Mouse (Mus musculus) hindbrain, postnatal 0 days (tissue): ENCODE measurements at regions not wholly inside any gene's neighbourhood (a gene's known extent, or its start where the extent isn't known, plus 50 kb on each side); places are given as distances from the start of the nearest gene placed in this dataset.
A peak's percentile ranks its signal among the peaks of the same experiment; 100 is the strongest.

Source experiments
- ATAC-seq: fragments of 200-750 bp; cut with Nextera tagmentation; 2 replicates; pipeline ENCODE4 v1.8.0; 2017; ENCODE audit warnings: mild to moderate bottlenecking, moderate TSS enrichment, moderate library complexity
- DNase-seq: peaks from one replicate; pipeline ENCODE4 v3.0.0-alpha.2; 2015; ENCODE audit warnings: low spot score
- H3K27ac ChIP-seq: fragments of 300-500 bp; sonication (generic); 2 replicates; pipeline ENCODE4 v1.5.1; 2014; ENCODE audit warnings: mild to moderate bottlenecking
- H3K27me3 ChIP-seq: fragments of 300-500 bp; sonication (generic); 2 replicates; pipeline ENCODE4 v1.6.1; 2014; ENCODE audit warnings: low read length, mixed read lengths; ENCODE audit not compliant: insufficient read depth
- H3K36me3 ChIP-seq: fragments of 300-500 bp; sonication (generic); 2 replicates; pipeline ENCODE4 v1.6.1; 2014; ENCODE audit warnings: low read length, mixed read lengths; ENCODE audit not compliant: insufficient read depth
- H3K4me1 ChIP-seq: fragments of 300-500 bp; sonication (generic); 2 replicates; pipeline ENCODE4 v1.6.1; 2014; ENCODE audit warnings: antibody characterized with exemption, low read length, mixed read lengths; ENCODE audit not compliant: insufficient read depth
- H3K4me2 ChIP-seq: fragments of 300-500 bp; sonication (generic); 2 replicates; pipeline ENCODE4 v1.6.1; 2014; ENCODE audit warnings: low read depth, mild to moderate bottlenecking, low read length, moderate library complexity, mixed read lengths
- H3K4me3 ChIP-seq: fragments of 300-500 bp; sonication (generic); 2 replicates; pipeline ENCODE4 v1.5.1; 2014; ENCODE audit warnings: low read length
- H3K9ac ChIP-seq: fragments of 300-500 bp; sonication (generic); replicated peaks from 2 replicates; pipeline ENCODE4 v1.6.1; 2014; ENCODE audit warnings: mild to moderate bottlenecking, low read length, moderate library complexity, mixed read lengths
- H3K9me3 ChIP-seq: fragments of 300-500 bp; sonication (generic); 2 replicates; pipeline ENCODE4 v1.6.1; 2016; ENCODE audit warnings: low read length, mixed read lengths
- CTCF ChIP-seq: IDR thresholded peaks from 2 replicates; pipeline ENCODE4 v1.5.1; 2016; ENCODE audit warnings: antibody characterized with exemption, control low read depth, low read depth
- WGBS: fragments of 180-500 bp; shearing (Covaris S2); extraction: QIAGEN DNeasy Blood & Tissue Kit; methylation state at CpG from one replicate; pipeline ENCODE4 v1.1.7; 2014; 5-methylcytosine and 5-hydroxymethylcytosine counted together

DNA sequence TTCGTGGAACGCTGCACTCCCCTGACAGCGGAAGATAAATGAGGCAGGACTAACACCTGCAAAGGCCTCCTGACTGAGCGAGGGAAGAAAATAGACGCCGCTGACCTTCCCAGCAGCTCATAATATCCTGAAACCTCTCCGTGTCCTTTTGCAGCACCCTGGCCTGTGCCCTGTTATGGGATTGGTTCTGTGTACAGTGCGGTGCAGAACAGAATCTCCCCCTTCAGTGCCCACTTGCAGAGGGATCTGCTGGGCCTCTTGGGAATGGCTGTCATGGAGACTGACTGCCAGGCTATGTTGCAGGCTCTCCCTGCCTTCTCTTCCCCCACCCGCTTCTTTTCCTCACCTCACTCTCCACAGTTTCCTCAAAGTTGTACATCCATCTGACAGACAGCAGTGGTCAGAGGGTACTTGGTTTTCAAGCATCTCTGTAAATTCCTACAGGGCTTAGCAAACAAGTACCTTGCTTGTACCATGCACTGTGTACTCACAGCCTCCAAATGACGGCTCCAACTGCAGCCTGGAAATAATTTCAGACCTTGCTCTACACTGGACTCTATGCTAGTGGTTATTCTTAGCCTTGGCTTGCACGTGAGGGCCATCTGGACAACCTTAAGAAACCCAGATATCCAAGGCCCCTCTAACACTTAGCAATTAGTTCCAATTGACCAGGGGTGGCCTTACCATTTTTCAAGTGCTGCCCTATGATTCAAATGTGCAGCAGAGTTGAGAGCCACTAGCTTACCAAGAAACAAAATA, 382.7 kb downstream of the Gm45692 start:
- WGBS, result 59% methylated on average over 11 of the region's 11 CpGs
- ATAC-seq, result no peak

DNA sequence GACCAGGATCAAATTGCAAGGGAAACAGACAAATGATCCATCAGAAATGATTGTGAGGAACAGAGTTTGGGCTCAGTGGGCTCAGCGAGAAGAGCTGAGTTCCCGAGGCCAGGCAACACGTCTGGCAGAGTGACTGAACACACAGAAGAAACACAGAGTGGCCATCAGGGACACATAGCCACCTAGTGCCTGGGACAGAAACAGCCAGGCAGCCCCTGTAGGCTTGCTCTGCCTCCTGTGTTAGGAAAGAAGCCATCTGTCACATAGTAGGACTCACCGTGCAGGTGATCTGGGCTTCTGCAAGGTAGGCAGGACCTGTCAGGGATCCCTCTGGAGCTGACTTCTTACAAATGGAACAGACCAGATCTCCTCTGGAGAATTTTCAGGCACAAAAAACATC, 383.4 kb downstream of the Gm45692 start:
- Histone ChIP-seq H3K27ac (no peak overlapping the region), H3K4me1 (no peaks in the 10 kb centered on the region), H3K9me3 (no peaks in the 10 kb centered on the region), H3K36me3 (no peaks in the 10 kb centered on the region), H3K4me3 (no peak overlapping the region), H3K27me3 (no peaks in the 10 kb centered on the region), H3K4me2 (no peak overlapping the region), H3K9ac (no peak overlapping the region)
- DNase-seq (no peak), ATAC-seq (no peak)
- WGBS, result 43% methylated on average over 4 of the region's 4 CpGs
- peak; percentile 29 for TF ChIP-seq CTCF

More for the DNA sequence above, 382.7 kb downstream of the Gm45692 start:
- no peak for DNase-seq
- no peak overlapping the region for H3K4me2 ChIP-seq
- no peaks in the 10 kb centered on the region for H3K27me3 ChIP-seq
- no peaks in the 10 kb centered on the region for H3K36me3 ChIP-seq
- no peaks in the 10 kb centered on the region for H3K4me1 ChIP-seq
- no peak for TF ChIP-seq CTCF
- H3K27ac ChIP-seq, result no peak overlapping the region
- no peak overlapping the region for H3K4me3 ChIP-seq
- no peak overlapping the region for H3K9ac ChIP-seq
- no peaks in the 10 kb centered on the region for H3K9me3 ChIP-seq

DNA sequence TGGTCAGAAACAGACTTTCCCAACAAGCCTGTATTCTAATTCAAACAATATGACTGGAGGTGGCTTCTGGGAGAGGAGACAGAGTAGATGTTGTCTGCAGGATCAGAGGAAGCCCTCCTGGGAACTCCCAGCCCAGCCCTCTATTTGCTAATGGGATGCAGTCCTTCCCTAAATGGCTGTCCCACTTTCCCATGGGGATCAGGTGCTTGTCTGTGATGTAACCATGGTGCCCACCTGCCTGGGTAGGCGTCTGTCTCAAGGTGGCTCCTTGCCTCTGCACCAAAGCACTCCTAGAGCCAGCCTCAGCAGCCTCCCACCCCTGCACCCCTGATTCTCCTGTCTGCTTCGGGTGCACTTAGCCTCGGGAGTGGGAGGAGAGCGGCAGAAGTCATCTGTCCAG, 384.6 kb downstream of the Gm45692 start:
- Histone ChIP-seq H3K9ac (no peak overlapping the region), H3K4me1 (no peaks in the 10 kb centered on the region), H3K36me3 (no peaks in the 10 kb centered on the region), H3K4me2 (no peak overlapping the region), H3K27me3 (no peaks in the 10 kb centered on the region), H3K9me3 (no peaks in the 10 kb centered on the region), H3K27ac (no peak overlapping the region), H3K4me3 (no peak overlapping the region)
- ATAC-seq (no peak), DNase-seq (no peak)
- WGBS, result 55% methylated on average over 4 of the region's 4 CpGs
- no peak for TF ChIP-seq CTCF

DNA sequence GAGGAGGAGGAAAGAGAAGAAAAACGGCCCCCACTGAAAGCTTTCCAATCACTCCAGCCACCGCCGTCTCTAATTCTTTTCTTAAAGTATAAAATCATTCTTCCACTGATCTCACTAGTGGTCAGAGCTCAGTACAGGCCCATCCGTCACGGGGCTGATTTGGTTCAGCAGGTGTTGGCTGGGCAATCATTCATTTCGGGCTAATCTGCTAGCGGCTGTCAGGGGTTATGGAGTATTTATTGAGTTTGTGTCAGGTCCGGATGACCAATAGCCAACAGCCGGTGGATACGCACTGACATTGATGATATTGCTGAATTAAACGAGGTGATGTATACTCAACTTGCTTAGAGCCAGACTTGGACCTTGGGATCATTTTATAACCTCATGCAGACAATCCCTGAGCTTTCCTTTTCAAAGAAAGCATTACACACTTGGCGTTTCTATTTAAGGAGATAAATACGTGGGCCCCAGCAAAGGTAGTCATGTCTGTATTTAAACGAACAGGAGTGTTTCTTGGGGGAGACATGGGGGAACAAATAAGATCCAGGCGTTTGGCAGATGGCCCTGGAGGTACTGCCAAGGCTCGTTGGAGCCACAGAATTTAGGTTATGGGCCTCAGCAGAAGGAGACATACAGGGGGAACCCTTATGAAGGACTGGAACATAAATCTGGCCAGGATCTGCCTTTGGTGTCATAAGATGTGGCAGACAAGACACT, 385.1 kb downstream of the Gm45692 start:
- Histone ChIP-seq H3K36me3 (no peaks in the 10 kb centered on the region), H3K9me3 (no peaks in the 10 kb centered on the region), H3K4me3 (no peak overlapping the region), H3K27ac (no peak overlapping the region), H3K4me1 (no peaks in the 10 kb centered on the region), H3K9ac (no peak overlapping the region), H3K4me2 (no peak overlapping the region), H3K27me3 (no peaks in the 10 kb centered on the region)
- 0 out of 2 replicates have a peak, but pooled peaks have one; percentile 40 for ATAC-seq
- TF ChIP-seq CTCF, result no peak
- 60% methylated on average over 16 of the region's 16 CpGs for WGBS
- peak; percentile 34 for DNase-seq

DNA sequence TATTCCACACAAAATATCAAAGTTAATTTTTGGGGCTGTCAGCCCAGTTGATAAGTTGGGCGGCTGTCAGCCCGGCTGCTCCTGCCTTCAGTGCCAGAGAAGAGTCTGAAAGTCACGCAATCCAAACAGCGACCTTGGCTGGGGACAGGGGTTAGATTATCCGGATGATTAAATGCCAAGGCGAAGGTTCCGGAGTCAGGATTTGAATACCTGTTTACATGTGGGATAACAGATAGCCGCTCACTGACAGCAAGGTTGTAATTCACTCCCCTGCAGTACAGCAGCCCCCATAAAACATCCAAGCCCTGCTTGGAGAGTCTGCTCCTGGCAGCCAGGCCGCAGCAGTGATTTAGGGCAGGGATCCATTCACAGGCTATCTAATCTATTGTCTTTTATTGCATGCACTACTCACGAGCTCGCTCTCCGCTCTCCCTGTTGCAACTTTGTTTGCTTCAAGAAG, 388.3 kb downstream of the Gm45692 start:
- 48% methylated on average over 12 of the region's 12 CpGs for WGBS
- no peak; the same call in 1 of the 2 replicates for ATAC-seq
- no peaks in the 10 kb centered on the region for H3K27me3 ChIP-seq
- no peak overlapping the region for H3K4me2 ChIP-seq
- H3K9me3 ChIP-seq, result no peaks in the 10 kb centered on the region
- no peak overlapping the region for H3K27ac ChIP-seq
- H3K36me3 ChIP-seq, result no peaks in the 10 kb centered on the region
- no peaks in the 10 kb centered on the region for H3K4me1 ChIP-seq
- TF ChIP-seq CTCF, result no peak
- no peak for DNase-seq
- H3K4me3 ChIP-seq, result no peak overlapping the region
- no peak overlapping the region for H3K9ac ChIP-seq

DNA sequence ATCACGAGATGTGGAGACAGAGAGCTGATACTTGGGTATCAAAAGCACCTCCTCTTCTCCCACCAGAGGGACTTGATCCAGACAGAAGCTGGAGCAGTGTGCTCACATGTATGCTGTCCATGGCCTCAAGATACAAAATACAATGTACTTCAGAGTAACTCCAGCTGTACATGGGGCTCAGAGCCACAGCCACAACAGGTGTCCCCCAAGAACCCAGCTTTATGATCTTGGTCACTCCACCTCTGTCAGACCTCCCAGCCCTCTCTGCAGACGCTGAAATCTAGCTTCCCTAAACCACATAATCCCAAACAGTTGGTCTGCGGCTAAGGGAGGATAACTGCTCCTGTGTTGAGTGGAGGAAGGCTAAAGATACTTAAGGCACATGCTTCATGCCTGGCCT, 389.9 kb downstream of the Gm45692 start:
- Histone ChIP-seq H3K27ac (no peak overlapping the region), H3K4me1 (no peaks in the 10 kb centered on the region), H3K36me3 (no peaks in the 10 kb centered on the region), H3K9me3 (no peaks in the 10 kb centered on the region), H3K27me3 (no peaks in the 10 kb centered on the region), H3K4me3 (no peak overlapping the region), H3K9ac (no peak overlapping the region), H3K4me2 (no peak overlapping the region)
- no peak for DNase-seq
- no peak for ATAC-seq
- TF ChIP-seq CTCF, result no peak
- WGBS, result 84% methylated on average over 3 of the region's 3 CpGs

DNA sequence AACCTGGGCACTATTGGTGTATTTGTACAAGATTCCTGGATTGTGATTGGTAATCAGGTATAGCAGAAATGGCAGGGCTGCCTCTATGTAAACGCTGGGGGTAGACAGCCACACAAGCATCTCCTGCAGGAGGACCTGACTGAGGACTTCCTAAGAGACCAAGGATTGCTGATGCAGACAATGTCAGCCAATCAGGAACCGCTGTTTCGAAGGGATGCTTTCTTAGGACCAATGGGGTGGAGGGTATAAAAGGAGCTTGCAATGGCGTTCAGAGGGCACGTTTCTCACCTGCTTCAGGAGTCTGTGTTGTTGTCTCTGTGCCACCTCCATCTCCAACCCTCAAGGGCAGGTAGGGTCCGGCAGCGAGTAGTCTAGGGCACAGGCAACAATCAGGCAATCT, 393.7 kb downstream of the Gm45692 start:
- no peaks in the 10 kb centered on the region for H3K27me3 ChIP-seq
- DNase-seq, result no peak
- WGBS, result 86% methylated on average over 7 of the region's 7 CpGs
- no peaks in the 10 kb centered on the region for H3K4me1 ChIP-seq
- H3K9ac ChIP-seq, result no peak overlapping the region
- H3K36me3 ChIP-seq, result no peaks in the 10 kb centered on the region
- ATAC-seq, result no peak
- no peaks in the 10 kb centered on the region for H3K9me3 ChIP-seq
- no peak overlapping the region for H3K4me3 ChIP-seq
- H3K4me2 ChIP-seq, result no peak overlapping the region
- no peak for TF ChIP-seq CTCF
- H3K27ac ChIP-seq, result no peak overlapping the region
